14 mouse cellular contexts compared by ENCODE assay signal in the genomic region with DNA sequence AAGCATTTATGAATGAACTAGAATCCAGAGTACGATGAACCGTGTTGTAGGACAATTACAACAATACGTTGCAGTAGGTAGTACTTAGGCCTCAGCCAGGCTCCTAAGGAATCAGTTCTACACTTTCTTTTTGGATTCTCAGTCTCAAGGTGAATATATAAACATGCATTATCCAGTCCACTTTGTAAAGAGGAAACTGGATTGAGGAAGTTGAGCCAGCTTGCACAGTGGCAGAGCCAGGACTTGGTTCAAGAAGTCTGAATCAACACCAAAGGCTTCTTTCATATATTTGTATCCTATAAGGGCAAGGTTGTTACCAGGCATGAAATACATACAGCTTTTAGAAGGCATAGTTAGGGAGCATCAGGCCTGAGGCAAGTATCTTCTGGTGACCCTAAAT.
"Had no signal": no experiment of that assay in that cellular context is flagged by ENCODE, and none has a peak within 500 bp of the region (broad histone marks: within the 10 kb centered on the region; RNA-seq: fewer than 3 reads in every experiment).

No protein-coding gene starts in this region.

- H3K27me3 ChIP-seq: limb, embryonic 15.5 days; liver, embryonic 12.5 days; midbrain, embryonic 13.5 days; neural tube, embryonic 13.5 days had no signal

- H3K9ac ChIP-seq: limb, embryonic 15.5 days; liver, embryonic 12.5 days; lung, embryonic 14.5 days; midbrain, embryonic 13.5 days; neural tube, embryonic 13.5 days had no signal

- H3K36me3 ChIP-seq: limb, embryonic 15.5 days; liver, embryonic 12.5 days; midbrain, embryonic 13.5 days; neural tube, embryonic 13.5 days had no signal

- H3K4me3 ChIP-seq: limb, embryonic 15.5 days; liver, embryonic 12.5 days; midbrain, embryonic 13.5 days; neural tube, embryonic 13.5 days had no signal

- H3K4me2 ChIP-seq: limb, embryonic 15.5 days; liver, embryonic 12.5 days; lung, embryonic 14.5 days; midbrain, embryonic 13.5 days; neural tube, embryonic 13.5 days had no signal

- H3K27ac ChIP-seq: kidney, postnatal 0 days; limb, embryonic 15.5 days; liver, embryonic 12.5 days; midbrain, embryonic 13.5 days; neural tube, embryonic 13.5 days had no signal

- DNase-seq: kidney, adult 9 months; kidney, postnatal 36 days; layer of hippocampus, adult 9-11 months; layer of hippocampus, postnatal 36 days; lung, embryonic 14.5 days; lung, postnatal 10 days; lung, postnatal 4 days; right cerebral cortex, adult 18-20 months; thymus, postnatal 36 days had no signal

- H3K9me3 ChIP-seq: limb, embryonic 15.5 days; liver, embryonic 12.5 days; midbrain, embryonic 13.5 days; neural tube, embryonic 13.5 days had no signal

- ATAC-seq: liver, embryonic 12.5 days; midbrain, embryonic 13.5 days had no signal
